Mouse (Mus musculus) olfactory bulb, adult 2 months (tissue): Measurements from ENCODE around the gene Abhd5.

Experiments used
- CTCF ChIP-seq: fragments of 200-500 bp; IDR thresholded peaks from 2 replicates; pipeline ENCODE4 v1.5.1; 2012; ENCODE audit warnings: low read depth, mild to moderate bottlenecking, low read length, moderate library complexity; ENCODE audit not compliant: insufficient read depth
- POLR2A ChIP-seq: fragments of 200-500 bp; IDR thresholded peaks from 2 replicates; pipeline ENCODE4 v1.6.1; 2012; ENCODE audit warnings: mild to moderate bottlenecking, low read depth, low read length, moderate library complexity; ENCODE audit not compliant: insufficient read depth

DNA sequence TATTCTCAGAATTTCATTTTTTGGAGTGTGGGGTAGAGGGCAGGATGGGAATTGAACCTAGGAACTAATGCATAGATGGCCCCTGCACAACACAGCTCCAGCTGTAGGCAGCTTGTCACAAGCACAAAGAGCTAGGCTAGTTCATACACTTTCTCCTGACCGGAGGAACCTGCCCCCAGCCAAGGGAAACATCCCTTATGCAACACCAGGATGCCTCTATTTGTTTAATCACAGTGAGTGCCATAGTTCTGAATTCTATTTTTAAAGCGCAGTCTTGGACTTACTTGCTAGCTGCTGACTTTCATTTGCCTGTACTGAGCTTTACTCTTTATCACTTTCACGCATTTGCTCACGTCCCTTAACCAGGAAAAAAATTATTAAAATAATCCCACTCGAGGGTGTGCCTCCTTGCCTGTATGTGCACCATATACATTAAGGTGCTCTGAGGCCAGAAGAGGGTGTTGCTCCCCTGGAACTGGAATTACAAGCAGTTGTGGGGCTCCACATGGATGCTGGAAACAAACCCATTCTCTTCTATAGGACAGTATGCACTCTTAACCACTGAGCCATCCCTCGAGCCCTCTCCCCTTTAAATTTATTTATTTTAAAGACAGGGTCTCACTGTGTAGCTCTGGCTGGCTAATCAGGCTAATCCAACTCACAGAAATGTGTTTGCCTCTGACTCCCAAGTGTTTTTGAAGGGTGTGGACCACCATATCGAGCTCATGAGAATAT, 845 bp upstream of the Abhd5 start:
- no peak for TF ChIP-seq CTCF
- no peak for TF ChIP-seq POLR2A
